Mouse (Mus musculus): ENCODE measurements around the gene Sgk2.

The Sgk2 gene

DNA sequence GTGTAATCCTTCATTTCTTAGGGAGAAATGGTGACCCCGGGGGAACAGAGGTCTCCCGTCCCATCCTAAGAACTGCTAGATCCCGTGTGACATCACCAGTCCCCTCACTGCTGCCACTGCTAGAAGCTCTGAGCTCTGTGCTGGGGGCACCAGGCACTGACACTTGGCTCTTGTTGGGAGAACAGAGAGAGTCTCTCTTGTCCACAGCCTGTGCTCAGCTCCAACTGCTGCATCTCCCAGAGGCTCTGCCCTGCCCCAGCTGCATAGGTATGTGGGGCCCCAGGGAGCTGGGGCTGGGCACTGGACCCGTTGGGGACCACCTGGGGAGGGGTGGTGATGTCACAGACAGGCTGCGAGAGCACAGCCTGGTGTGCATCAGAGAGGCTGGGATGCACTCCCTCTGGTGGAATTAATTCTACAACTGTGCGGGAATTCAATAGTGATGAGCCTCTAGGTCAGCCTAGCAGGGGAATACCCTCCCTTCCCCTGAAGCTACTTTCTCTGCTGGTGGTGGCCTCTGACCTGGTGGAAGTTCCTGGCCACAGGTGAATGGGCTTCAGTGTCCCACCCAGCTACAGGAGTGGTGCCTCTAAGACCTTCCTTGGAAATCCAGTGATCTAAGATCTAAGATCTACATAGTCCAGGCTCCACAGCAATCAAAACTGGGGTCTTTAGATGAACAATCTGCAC lies 4.4 kb downstream of the Sgk2 start:
- no peak for DNase-seq (ENCODE audit: low read depth, low spot score)

DNA sequence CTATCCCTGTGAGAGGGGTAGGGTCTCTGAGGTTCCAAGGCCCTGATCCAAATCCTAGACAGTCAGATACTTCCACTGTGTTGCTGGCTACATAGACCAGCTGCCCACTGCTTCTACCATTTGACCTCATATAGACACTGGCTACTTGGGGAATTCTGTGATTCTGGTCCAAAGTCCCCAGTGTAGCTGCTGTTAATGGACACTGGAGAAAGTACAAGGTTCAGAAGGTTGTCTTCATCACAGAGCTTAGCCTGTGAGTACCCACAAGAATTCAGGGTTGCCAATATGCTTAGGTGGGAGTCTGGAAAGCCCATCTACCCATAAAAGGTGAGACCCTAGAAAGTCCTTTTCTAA lies 4.9 kb downstream of the Sgk2 start:
- no peak for DNase-seq (ENCODE audit: low read depth, low spot score)

GRCm38 (mm10) chr2:162993881-162994616 lies 6.9 kb downstream of the Sgk2 start:
- no peak for DNase-seq (ENCODE audit: low read depth, low spot score)

- DNase-seq (ENCODE audit: low read depth, low spot score) = peak; percentile 74
Observed at GRCm38 (mm10) chr2:162998528-162999230, 11.5 kb downstream of the Sgk2 start.

- no peak for DNase-seq (ENCODE audit: low read depth, low spot score)
Observed at GRCm38 (mm10) chr2:162999744-163000143, 12.6 kb downstream of the Sgk2 start.

DNA sequence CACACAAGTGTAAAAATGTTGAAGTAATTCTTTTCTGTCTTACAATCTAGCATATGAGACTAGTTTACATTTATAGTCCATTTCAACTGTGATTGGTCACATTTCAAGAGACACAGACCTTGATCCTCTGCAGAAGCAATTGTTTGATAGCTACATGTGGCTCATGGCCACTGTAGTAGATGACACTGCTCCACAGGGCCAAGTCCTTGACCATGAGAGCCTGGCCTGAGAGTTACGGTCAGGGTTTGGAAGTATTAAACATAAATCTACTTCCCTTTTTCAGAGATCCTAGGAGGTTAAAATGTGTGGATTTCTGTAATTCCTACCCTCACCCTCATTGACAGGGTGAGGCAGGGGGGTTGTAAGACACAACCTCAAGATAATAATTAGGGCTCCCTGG lies 13.9 kb downstream of the Sgk2 start:
- DNase-seq (ENCODE audit: low read depth, low spot score) = no peak

GRCm38 (mm10) chr2:163007299-163007698 lies 20.2 kb downstream of the Sgk2 start:
- DNase-seq (ENCODE audit: low read depth, low spot score) = no peak

DNA sequence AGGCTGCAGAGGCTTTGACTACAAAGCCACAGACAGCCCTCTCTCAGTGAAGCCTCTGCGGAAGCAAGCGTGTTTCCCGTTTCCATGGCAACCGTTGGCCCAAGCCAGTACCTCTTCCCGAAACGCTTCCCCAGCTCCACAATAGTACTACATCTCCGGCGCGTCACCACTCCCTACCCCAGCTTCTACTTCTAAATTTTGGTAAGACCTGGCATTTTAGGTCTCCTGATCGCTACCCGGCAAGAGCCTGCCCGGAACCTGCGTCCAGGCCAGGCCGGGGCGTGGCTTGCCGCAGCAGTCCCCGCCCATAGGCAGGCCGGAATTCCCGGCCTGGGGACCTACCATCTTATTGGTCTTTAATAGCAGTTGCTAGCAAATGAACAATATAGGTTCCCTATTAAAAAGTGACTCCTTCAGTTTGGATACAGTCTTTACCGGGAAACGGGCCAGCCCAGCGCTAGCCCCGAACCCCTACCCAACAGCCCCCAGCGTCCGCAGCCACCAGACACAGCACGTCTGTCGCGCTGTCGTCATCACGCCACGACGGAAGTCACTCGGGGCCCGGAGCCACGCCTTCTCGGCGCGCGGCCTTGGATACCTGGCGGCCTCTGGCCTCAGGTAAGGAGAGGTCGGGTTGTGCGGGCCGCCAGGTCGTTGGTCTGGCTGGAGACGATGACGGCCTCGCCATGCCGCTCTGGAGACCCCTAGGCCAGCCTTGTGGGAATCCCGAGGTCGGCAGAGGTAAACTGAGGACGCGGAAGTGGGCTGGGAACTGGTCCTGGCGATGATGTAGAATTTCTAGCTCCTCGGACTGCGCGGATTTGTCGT lies 30.0 kb downstream of the Sgk2 start, which contains the start of gene Ift52:
TSS of gene Ift52 (plus strand) at position 439 of the 828 bp plus-strand sequence.
- peak; percentile 84 for DNase-seq (ENCODE audit: low read depth, low spot score)

DNA sequence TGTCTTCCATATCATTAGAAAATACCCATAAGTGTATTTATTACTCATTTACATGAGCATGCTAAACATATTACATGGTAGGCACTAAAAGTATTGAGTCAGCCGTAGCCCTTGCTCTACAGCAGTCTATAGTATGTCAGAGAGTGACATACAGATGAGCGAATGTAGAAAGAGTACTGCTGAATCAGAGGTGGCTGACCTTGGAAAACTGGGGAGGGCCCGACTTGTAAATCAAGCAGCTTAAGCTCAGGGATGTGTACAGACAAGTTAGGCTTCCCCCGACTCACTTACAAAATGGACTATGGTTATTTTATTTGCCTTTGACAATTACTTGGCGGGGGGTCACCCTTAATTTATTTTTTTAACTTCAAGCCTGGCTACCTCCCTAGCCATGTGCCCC lies 44.2 kb downstream of the Sgk2 start:
- no peak for DNase-seq (ENCODE audit: low read depth, low spot score)

- no peak for DNase-seq (ENCODE audit: low read depth, low spot score)
Observed at GRCm38 (mm10) chr2:163031757-163032156, 44.6 kb downstream of the Sgk2 start.

DNA sequence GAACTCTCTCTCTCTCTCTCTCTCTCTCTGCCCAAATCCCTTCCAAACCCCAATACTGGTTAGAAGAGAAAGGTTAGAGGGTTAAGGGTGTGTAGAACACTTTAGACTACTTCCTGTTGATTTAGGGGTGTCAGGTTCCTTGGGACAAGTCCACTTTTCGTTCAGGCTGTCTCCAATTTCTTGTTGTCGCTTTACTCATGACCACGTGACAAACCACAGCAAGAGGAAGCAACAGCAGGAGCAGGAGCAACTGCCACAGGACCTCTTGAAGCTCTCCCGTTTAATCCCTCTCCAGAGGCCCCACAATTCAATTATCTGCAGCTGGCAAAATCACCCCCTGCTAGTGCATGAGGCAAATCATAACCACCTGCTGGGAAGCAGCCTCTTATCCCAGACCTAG lies 45.5 kb downstream of the Sgk2 start:
- DNase-seq (ENCODE audit: low read depth, low spot score) = no peak

- DNase-seq (ENCODE audit: low read depth, low spot score) = no peak
Observed at GRCm38 (mm10) chr2:163039940-163040339, 52.8 kb downstream of the Sgk2 start.

DNA sequence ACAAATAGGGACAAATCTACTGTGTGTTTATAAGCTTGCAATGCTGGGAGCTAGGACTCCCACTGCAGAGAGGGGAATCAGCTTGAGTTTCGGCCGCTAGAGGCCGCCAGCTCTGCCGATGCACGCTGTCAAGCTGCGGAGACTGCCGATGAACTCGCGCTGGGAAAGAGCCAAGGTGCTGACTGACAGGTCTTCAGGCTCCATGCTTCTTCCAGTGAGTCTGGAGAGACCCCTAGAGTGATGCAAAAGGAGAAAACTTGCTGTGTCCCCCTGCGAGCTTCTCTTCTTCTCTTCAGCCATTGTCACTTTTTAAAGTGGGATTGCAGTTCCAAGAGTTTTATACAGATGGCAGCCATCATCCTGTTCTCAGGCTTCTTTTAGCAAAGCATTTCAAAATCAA lies 61.0 kb downstream of the Sgk2 start:
- peak; percentile 51 for DNase-seq (ENCODE audit: low read depth, low spot score)

- no peak for DNase-seq (ENCODE audit: low read depth, low spot score)
Observed at GRCm38 (mm10) chr2:163049116-163049515, 62.0 kb downstream of the Sgk2 start.

- DNase-seq (ENCODE audit: low read depth, low spot score) = no peak
Observed at GRCm38 (mm10) chr2:163051691-163052090, 64.6 kb downstream of the Sgk2 start.

DNA sequence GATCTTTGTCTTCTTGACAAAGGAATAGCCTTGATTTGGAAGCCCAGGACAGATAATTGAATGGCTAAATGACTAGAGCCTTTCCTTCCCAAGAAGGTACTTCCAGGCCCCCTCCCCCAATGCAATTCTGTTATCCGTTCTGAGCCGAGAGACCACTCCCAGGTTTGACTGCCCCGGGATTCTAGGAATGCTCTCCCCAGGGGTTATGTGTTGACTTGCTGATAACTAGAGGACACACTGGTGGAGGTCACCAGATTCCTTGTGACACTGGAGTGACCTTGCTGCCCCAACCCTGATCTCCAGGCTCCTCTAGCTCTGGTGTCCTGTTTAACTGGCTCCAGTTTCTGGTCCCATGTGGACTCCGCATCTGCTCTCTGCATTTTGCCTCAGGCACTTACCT lies 65.0 kb downstream of the Sgk2 start:
- DNase-seq (ENCODE audit: low read depth, low spot score) = no peak

- no peak for DNase-seq (ENCODE audit: low read depth, low spot score)
Observed at GRCm38 (mm10) chr2:163052826-163053225, 65.7 kb downstream of the Sgk2 start.

DNA sequence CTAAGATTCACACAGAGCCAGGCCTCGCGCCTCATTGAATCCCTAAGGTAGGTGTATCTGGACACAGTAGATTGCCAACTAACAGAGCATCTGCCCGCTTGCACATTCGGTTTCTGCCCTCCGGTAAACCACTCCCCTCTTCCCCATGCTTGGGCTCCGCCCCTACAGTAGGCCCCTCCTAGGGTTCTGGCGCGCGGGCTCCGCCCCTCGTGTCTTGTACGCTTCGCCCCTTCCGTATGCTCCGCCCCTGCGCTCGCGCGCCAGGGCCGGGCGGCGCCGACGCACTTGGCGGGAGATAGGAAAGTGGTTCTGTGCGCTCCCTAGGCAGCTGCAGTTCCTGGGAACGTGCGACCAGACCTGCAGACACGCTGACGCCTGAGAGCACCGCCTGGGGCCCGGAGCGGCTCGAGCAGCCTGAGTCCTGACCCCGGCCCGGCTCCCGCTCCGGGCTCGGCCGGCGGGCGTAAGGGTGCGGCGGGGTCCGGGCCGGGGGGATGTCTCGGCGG lies 67.3 kb downstream of the Sgk2 start, which contains the start of gene Mybl2:
TSS of gene Mybl2 (plus strand) at position 353 of the 506 bp plus-strand sequence.
- peak; percentile 83 for DNase-seq (ENCODE audit: low read depth, low spot score)

DNA sequence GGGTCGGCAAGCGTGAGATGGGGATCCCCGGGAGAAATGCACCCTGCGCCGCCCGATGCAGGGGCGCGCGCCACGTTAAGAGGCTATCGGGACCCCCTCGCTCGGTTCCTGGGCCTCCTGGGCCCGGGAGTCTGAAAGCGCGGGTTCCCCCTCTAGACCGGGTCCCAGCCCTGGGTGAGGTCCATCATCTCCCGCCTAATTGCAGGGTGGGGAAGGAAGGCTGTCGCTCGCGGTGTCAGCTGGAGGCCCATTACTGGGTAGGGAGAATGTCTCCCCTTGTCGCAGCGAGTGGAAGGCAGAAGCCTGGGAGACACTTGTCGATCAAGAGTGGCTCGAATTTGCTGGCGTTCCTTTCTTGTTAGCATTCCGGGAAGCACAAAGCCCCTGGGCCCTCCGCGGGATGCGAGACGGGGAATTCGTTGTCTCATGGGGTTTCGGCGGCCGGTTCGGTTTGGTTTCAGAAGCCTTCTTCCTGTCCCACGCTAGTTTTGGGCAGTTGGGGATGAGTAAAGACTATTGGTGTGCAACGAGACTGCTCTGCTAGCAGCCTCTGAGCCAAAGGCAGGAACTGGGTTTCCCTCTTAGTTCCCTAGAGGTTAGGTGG lies 67.9 kb downstream of the Sgk2 start:
- no peak for DNase-seq (ENCODE audit: low read depth, low spot score)

DNA sequence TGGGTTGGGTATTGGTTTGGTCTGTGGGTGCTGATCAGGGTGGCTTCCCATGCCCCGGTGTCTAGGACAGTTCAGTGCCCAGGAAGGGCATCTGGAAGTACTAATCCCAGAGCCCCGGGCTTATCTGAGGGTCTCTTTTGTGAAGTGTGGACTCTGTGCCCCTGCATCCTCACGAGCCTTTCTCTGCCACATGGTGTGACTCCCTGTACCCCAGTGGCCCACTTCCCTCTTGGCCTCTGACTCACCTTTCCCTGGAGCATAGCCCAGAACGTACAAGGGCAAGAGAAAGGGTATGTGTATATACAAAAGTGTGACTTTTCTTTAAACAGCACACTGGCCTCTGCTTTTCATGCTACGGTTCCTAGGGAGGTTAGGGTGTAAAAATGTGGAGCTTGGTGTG lies 68.6 kb downstream of the Sgk2 start:
- DNase-seq (ENCODE audit: low read depth, low spot score) = no peak

DNA sequence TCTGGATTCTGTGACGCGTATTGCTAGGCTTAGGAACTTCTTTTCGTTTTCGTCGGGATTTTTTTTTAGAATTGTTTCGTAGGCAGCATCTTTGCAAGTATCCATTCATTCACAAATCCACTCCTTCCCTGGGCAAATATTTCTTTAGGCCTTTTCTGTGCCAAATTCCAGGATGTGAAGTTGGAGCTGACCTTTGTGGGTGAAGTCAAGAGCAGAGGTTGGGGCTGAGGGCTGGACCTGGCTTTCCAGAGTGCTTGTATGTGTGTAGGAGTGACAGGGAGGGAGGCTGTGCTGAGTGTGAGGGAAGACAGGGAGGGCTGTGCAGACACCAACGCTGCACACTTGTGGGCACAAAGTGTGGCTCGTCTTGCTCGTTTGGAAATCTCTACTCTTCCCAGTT lies 69.5 kb downstream of the Sgk2 start:
- no peak for DNase-seq (ENCODE audit: low read depth, low spot score)

Measured in retina, postnatal 7 days (tissue).